Mouse (Mus musculus) mouse trophoblast stem cell (cell line): ENCODE results near the gene Mrpl55.

Source experiments
- in situ Hi-C, 2 experiments: fragments of 300-500 bp; cut with MseI, MboI; formaldehyde crosslinking; loops; 2 replicates in 1 of 2; 3 replicates in 1 of 2; pipeline ENCODE4 v1.15.1; 2025

Gene Mrpl55

DNA sequence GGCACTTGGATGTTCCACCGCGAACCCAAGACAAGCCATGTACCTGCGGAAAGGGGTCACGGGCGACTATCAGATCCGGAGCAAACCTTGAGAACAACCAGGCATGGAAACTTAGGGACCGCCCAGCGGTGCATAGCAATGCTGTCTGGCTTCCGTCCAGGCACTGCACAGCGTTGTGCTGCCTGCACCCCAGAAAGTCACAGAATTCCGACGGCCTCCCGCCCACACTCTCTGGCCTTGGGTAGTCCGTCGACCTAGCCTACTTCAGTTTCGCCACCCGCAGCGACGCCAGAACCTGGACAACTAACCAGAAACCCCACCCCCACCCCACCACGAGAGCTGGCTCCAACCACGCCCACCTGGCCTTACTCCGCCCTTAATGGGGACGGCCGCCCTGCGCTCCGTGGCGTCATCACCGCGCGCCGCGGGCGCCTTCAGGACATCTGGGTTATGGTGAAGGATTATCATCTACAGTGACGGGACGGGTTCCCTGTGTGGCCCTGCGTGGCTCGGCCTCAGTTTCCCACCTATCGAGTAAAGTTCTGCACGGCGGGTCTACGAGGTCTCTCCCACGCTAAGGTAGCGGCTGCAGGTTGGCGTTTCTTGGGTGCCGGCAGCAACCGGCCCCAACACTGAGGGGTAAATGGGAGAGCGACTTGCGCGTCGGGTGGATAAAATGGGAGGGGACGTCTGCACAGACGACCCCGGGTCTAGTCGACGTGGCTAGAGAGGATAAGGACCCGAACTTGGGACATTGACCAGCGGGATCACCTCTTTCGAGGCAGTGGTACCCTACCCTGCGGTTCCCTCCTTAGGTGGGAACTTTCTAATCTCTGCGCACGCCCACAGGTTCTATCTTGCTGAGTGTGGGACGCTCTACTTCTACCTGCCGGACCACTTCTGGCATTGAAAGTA, at the start of gene Mrpl55:
Gene Mrpl55 (plus strand): TSS at position 406 of the 915 bp plus-strand sequence.
- in situ Hi-C loops, result no loop called here

- in situ Hi-C loops, result no loop called here
These were observed 48.1 kb upstream of the Mrpl55 start for GRCm38 (mm10) chr11:59154220-59154619.

GRCm38 (mm10) chr11:59155900-59156299, 46.4 kb upstream of the Mrpl55 start:
- in situ Hi-C loops, result no loop called here

DNA sequence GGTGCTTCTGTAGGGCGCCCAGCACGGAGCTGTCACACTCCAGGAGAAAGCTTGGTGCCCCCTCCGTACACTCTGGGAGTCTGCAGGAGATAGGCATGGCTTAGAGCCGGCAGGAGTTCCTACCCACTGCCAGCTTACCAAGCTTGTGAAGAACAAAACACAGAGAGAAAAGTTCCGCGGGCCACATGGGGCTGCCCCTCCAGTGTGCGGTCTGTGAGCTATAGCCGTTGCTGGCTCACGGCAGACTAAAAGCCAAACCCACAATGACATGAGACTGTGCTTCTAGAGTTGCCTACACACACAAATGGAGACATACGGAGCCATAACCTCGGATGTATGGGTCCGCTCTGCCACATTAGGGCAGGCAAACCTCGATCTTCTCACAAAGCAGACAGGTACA, 43.2 kb upstream of the Mrpl55 start:
- in situ Hi-C loops, result no loop called here

GRCm38 (mm10) chr11:59159558-59159957, 42.7 kb upstream of the Mrpl55 start:
- in situ Hi-C loops, result no loop called here

- in situ Hi-C loops, result no loop called here
These were observed 40.9 kb upstream of the Mrpl55 start for GRCm38 (mm10) chr11:59161398-59161797.

GRCm38 (mm10) chr11:59162443-59163254, 39.6 kb upstream of the Mrpl55 start:
- in situ Hi-C loops, result no loop called here

GRCm38 (mm10) chr11:59163255-59164236, 38.7 kb upstream of the Mrpl55 start, which contains the start of gene Iba57:
Gene Iba57, minus strand, starts transcription at chr11:59163739.
- in situ Hi-C loops, result no loop called here

- in situ Hi-C loops, result no loop called here
These were observed 37.9 kb upstream of the Mrpl55 start for GRCm38 (mm10) chr11:59164384-59164783.

DNA sequence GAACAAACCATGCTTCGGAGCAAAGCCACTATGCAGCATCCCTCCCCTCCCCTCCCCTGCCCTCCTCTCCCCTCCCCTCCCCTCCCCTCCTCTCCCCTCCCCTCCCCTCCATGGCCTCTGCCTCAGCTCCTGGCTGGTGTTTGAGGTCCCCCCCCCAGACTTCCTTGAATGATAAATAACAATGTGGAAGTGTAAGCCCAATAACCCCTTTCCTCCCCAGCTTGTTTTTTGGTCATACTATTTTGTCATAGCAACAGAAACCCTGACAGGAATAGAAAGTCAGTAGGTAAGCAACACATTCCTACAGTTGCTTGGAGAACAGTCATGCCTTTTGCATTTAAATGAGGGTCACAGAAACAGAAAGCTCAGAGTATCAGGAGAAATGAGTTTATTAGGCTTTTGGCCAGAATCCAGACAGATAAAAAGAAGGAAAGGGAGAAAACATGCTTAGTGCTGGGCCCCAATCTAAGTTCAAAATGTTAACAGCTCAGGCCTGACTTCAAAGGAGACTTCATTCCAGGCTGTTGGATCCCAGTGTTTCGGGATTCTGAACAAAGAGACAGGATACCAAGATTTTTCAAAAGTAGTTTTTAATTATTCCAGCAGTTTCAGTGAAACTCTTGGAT, 36.6 kb upstream of the Mrpl55 start:
- in situ Hi-C loops, result no loop called here

DNA sequence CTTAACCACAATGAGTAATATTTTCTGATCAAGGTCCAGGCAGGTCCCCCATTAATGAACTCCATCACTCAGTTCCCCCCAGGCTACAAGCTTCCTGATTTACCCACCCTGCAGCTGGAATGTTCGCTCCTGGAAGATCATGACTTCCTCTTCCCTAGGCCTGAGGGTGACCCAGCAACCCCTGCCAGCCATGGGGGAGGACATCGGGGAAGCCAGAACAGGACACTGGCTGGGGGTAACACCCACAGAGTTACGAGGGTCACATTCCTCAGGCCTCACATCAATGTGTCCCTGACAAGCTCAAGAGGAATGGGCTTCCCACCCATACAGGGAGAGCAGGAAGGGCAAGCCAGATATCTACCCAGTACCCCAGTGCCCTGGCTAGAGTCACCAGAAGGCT, 32.5 kb upstream of the Mrpl55 start:
- in situ Hi-C loops, result no loop called here

- in situ Hi-C loops, result no loop called here
These were observed 31.7 kb upstream of the Mrpl55 start for GRCm38 (mm10) chr11:59170549-59170948.

DNA sequence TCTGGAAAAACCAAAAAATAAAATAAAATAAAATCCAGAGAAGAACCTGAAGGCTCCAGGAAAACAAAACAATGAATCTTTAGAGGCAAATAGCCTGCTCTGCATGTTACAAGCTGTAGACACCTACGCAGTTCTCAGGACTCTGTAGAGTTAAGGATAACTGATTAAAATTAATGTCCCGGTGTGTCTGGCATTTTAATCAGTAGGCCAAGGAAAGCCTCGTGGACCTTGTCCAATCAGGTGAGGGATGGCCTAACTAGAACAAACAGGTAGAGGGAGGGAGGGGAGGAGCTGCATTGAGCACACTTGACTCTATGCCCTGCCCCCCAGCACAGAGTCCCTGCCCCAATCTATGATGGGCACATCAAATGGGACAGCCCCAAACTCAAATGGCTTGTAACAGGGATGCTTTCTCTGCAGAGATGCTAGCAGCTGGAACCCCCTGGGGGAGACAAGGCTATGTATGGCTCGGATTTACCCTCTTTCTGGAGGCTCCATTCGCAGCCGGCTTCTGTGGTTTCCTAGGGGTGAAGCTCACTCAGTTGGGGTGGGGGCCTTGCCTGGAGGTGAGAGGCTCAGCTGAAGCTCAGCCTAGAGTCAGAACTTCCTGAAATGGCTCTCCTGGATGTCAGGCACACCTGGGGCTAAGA, 28.0 kb upstream of the Mrpl55 start:
- in situ Hi-C loops, result no loop called here

- in situ Hi-C loops, result no loop called here
These were observed 25.8 kb upstream of the Mrpl55 start for GRCm38 (mm10) chr11:59176475-59176874.

DNA sequence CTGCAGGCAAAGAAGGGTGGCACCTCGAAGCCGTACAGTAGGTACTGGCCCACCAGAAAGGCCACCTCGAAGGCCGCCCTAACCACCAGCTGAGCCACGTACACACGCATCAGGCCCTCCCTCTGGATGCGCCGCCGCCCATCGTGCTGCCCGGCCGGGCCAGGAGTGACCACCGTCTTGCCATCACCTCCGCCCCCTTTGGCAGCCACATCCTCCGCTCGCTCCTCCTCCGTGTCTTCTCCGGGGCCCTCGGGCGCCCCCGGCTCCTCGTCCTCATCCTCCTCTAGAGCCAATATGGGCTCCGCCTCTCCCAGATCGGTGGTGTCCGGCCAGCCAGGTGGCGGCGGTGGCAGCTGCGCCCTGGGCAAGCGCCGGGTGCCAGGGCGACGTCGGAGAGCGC, 25.4 kb upstream of the Mrpl55 start:
- in situ Hi-C loops, result no loop called here

DNA sequence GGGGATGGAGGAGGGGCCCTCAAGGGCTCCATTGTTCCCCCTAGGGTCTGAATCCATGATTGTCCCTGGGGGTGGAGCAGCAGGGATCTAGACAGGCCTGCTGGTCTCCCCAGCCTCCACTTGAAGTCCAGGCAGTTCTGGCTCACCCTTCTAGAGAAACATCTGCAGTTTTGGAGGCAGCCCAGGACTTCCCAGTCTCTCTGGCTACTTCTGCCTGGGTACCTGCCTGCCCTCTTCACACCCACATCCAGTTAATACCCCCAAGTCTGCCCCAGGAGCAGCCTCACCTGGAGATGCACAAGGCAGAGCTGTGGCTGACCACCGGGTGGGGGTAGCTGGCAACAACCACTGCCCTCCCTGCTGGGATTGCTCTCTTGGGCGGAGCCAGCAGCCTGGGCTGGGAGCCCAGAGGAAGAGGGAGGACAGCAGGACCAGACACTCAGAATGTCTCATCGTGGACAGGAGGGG, 19.4 kb upstream of the Mrpl55 start, which contains the start of gene Gjc2:
Gene Gjc2 (minus strand): TSS at position 350 of the 468 bp plus-strand sequence.
- in situ Hi-C loops, result loop anchor here in 1 of 2 experiments (10.0 kb wide), 1 partner anchor 88 kb away; no protein-coding TSS in a partner anchor

DNA sequence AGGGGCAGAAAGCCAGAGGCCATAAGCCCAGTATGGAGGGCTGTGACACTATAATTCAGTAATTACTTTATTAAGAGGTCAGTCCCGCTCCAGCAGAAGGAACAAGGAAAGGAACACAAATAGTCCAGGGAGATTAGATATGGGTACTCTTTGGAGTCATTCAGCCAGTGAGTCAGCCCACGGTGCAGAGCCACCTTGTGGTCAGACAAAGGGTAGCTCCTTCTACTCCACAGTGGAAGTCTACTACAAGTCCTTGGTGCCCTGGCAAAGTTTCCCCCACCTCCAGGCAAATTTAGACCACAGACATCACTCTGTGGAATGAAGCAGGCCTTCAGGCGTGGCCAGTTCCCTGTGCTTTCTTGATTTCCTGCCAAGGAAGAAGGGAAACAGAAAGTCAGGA, 18.5 kb upstream of the Mrpl55 start:
- in situ Hi-C loops, result loop anchor here in 1 of 2 experiments (10.0 kb wide), 1 partner anchor 89 kb away; no protein-coding TSS in a partner anchor

DNA sequence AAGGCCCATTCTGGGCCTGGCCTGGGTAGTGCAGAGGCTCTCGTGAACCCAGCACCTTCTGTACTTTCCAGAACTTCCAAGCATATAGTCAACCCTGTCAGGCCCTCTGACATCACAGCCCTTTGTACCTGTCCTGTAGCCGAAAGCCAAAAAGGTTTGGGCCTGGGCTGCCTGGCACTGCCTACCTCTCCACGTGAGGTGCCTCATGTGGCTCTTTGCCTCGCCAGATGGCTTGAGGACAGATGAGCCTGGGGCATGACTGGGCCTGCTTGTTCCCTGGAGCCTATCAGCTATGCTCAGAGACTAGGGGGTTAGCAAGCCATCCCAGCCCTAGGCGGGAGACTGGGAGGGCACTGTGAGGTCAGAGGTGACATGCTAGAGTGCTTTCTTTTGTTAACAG, 16.8 kb upstream of the Mrpl55 start:
- in situ Hi-C loops, result loop anchor here in 1 of 2 experiments (10.0 kb wide), 1 partner anchor 91 kb away; no protein-coding TSS in a partner anchor

GRCm38 (mm10) chr11:59187706-59188105, 14.6 kb upstream of the Mrpl55 start:
- in situ Hi-C loops, result loop anchor here in 1 of 2 experiments (10.0 kb wide), 1 partner anchor 93 kb away; no protein-coding TSS in a partner anchor
